Mouse (Mus musculus) gastrocnemius, postnatal 10 days (tissue): ENCODE measurements around the gene Aebp1. TPM values are rescaled to one million over a fixed set of nuclear protein-coding genes. Genes with fewer than 3 reads are reported as not detected.

Experiments used
- DNase-seq: peaks from one replicate; pipeline ENCODE4 v3.0.0; 2021; ENCODE audit warnings: mixed read lengths
- long read RNA-seq, 2 experiments: library from polyadenylated mRNA; stranded (forward); transcript quantifications; one replicate each; pipeline ENCODE4 v2.0.0; 2021
- total RNA-seq, 2 experiments: library from RNA; stranded (reverse); gene quantifications; 2 replicates each; pipeline ENCODE4 v1.2.3; 2021

Aebp1 gene
- total RNA-seq, result 10 to 100 TPM; 46.5 to 59.8 TPM
- long read RNA-seq, experiment 1, transcript Aebp1-201 (21 exons, 3,831 nt), result major isoform, 16 of 40 reads
- long read RNA-seq, experiment 1, partial matches to known transcripts, result 21 of 40 reads
- long read RNA-seq, experiment 1, other reads (novel, unspliced or antisense), result 3 of 40 reads
- long read RNA-seq, experiment 2, transcript Aebp1-201 (21 exons, 3,831 nt), result major isoform, 13 of 33 reads
- long read RNA-seq, experiment 2, partial matches to known transcripts, result 5 of 33 reads
- long read RNA-seq, experiment 2, other reads (novel, unspliced or antisense), result 15 of 33 reads

GRCm38 (mm10) chr11:5861678-5862393, at the start of gene Aebp1:
Aebp1 (plus strand) TSS chr11:5861947.
- peak; percentile 74 for DNase-seq

DNA sequence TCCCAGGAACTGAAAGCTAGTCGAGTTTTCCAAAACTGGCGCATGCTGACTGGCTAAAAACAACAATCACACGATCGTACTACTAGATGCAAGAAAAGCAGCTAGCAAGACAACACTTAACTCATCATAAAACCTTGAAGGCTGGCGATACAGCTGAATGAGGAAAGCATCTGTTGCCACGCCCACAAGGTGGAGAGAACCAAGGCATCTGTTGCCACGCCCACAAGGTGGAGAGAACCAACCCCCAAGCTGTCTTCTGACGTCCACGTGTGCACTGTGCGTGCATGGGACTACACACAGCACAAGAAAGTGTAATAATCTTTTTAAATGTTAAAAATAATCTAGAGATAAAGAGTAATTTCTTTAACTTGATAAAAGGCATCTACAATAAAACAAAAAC, 48.4 kb upstream of the Aebp1 start:
- no peak for DNase-seq

- no peak for DNase-seq
These were observed 42.5 kb upstream of the Aebp1 start for GRCm38 (mm10) chr11:5819223-5819622.

GRCm38 (mm10) chr11:5825432-5825831, 36.3 kb upstream of the Aebp1 start:
- DNase-seq, result no peak

DNA sequence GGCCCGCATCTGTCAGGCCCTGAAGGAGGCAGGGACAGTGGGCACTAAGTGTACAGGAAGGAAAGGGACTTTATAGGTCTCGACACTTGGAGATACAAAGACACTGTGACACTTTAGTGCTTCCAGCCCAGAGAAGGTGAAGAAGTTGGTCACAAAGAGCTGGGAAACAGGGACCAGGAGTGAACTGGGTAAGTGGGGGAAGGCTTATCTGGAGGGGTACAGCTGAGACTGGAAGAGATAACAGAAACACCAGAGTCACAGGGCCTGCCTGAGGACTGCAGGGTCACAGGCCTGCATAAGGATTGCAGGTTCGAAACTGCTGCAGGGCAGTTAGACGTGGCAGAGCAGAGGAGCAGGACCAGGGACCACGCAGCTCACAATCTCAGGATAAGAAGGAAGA, 33.8 kb upstream of the Aebp1 start:
- DNase-seq, result no peak

GRCm38 (mm10) chr11:5828509-5829191, 33.1 kb upstream of the Aebp1 start:
- no peak for DNase-seq

DNA sequence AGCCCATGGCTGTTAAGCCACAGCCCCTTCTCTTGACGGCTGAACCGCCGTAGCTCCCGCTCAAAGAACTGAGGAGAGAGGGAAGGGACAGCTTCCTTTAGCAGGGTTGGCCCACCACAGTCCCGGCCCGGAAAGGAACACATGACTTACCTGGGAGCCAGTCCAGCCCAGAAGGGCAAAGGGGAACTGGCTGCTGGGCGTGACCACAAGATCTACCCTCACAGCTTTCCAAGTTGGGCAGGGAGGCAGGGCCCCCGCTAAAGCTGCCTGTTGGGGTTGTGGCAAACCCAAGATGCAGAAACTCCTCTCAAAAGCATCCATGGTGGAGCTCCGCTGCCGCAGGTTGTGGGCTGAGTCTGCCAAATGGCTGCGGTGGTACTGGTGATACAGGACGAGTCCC, 32.4 kb upstream of the Aebp1 start:
- no peak for DNase-seq

DNA sequence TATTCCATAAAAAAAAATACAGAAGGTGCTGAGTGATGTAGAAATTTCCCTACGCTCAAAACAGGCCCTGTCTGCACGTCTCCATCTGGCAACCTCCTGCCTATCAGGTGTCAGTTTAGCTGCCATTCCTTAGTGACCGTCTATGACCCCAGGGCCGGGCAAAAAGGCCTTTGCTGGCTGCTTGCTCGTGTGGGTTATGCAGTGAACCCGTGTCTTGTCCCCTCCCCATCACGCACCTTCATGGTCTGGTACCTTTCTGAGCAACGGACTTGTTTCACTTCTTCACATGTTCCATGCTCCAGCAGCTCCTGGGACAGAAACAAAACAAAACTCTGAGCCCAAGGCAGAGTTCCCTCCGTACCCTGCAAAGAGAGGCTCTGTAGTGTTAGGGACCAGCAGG, 27.2 kb upstream of the Aebp1 start:
- DNase-seq, result no peak

DNA sequence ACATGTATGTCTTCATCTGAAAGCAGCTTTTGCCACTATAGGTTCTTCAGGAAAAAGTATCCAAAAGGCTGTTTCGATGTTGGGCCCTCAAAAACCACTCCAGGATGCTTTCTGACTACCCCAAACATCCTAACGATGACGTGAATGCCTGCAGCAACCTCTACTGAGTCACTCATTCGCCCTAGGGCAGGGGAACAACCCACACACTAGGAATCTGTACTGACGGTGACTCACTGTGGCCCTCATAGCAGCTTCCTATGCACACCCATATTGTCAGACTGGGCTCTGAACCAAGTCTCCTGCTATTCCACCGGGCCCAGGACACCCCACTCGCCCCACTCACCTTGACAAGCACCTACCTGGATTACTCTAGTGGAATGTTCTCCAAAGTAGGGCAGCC, 26.7 kb upstream of the Aebp1 start:
- no peak for DNase-seq

- DNase-seq, result no peak
These were observed 25.6 kb upstream of the Aebp1 start for GRCm38 (mm10) chr11:5836126-5836525.

GRCm38 (mm10) chr11:5837251-5838246, 24.2 kb upstream of the Aebp1 start, which contains the start of gene Polm:
Polm (minus strand) TSS chr11:5838016.
- peak; percentile 90 for DNase-seq

DNA sequence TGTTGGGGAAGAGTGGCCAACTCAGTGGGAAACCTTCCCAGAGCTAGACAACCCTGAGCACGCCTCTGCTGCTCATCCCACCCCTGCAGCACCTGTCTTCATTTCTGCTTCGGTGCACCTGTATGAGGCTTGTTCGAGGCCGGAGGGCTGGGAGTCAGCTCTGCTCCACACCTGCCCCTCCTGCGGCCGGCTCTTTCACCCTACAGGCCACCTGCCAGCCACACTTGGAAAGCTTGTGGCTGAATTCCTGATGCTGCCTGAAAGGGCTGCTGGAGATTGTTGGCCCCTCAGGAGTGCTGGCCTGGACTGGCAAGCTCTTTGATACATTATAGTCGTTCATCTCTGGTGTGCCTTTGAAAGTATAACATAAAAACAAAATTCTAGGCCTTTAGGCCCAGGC, 21.4 kb upstream of the Aebp1 start:
- no peak for DNase-seq

- DNase-seq, result no peak
These were observed 20.0 kb upstream of the Aebp1 start for GRCm38 (mm10) chr11:5841751-5842150.

GRCm38 (mm10) chr11:5843131-5843530, 18.6 kb upstream of the Aebp1 start:
- DNase-seq, result no peak

GRCm38 (mm10) chr11:5846639-5847345, 15.0 kb upstream of the Aebp1 start:
- DNase-seq, result no peak

GRCm38 (mm10) chr11:5848741-5849140, 13.0 kb upstream of the Aebp1 start:
- DNase-seq, result no peak

GRCm38 (mm10) chr11:5849316-5849715, 12.4 kb upstream of the Aebp1 start:
- no peak for DNase-seq

GRCm38 (mm10) chr11:5850452-5850851, 11.3 kb upstream of the Aebp1 start:
- DNase-seq, result no peak

GRCm38 (mm10) chr11:5851021-5851736, 10.6 kb upstream of the Aebp1 start:
- no peak for DNase-seq

GRCm38 (mm10) chr11:5852314-5852713, 9.4 kb upstream of the Aebp1 start:
- no peak for DNase-seq

- no peak for DNase-seq
These were observed 6.3 kb upstream of the Aebp1 start for GRCm38 (mm10) chr11:5855481-5855880.
